Mouse (Mus musculus) lung, adult 18-20 months (tissue): ENCODE data around the gene Arfgef3.
"Not testable (repeated sequence)": the region's sequence is repeated elsewhere in the genome, so short reads cannot be mapped to it uniquely, and the experiment has no call there.

ENCODE experiments used
- DNase-seq, 2 experiments: peaks; one replicate each; pipeline ENCODE4 v3.0.0; 2022; ENCODE audit warnings: mixed read lengths in 2 of 2

Arfgef3 gene

GRCm38 (mm10) chr10:18562940-18563339 is 180.8 kb downstream of the Arfgef3 start:
- DNase-seq, result no peak

GRCm38 (mm10) chr10:18561445-18561844 is 182.3 kb downstream of the Arfgef3 start:
- no peak for DNase-seq

GRCm38 (mm10) chr10:18559076-18559475 is 184.7 kb downstream of the Arfgef3 start:
- not testable (repeated sequence) for DNase-seq

- DNase-seq, result no peak
Measured at GRCm38 (mm10) chr10:18549321-18550216, 194.2 kb downstream of the Arfgef3 start.

GRCm38 (mm10) chr10:18547381-18547780 is 196.4 kb downstream of the Arfgef3 start:
- no peak for DNase-seq

- peak; percentile 59 to 74 for DNase-seq
Measured at GRCm38 (mm10) chr10:18545813-18546235, 197.9 kb downstream of the Arfgef3 start, which contains the start of gene Hebp2. TSS of gene Hebp2 (minus strand) at chr10:18546076.

- DNase-seq, result no peak
Measured at GRCm38 (mm10) chr10:18545309-18545708, 198.4 kb downstream of the Arfgef3 start.

- DNase-seq, result no peak
Measured at GRCm38 (mm10) chr10:18536889-18537288, 206.9 kb downstream of the Arfgef3 start.

- DNase-seq, result no peak
Measured at GRCm38 (mm10) chr10:18532293-18532692, 211.5 kb downstream of the Arfgef3 start.
